Mouse (Mus musculus) lung, embryonic 16.5 days (tissue): ENCODE measurements around the gene Osbpl8. TPM values are rescaled to one million over a fixed set of nuclear protein-coding genes. Genes with fewer than 3 reads are reported as not detected.
"Not testable (repeated sequence)": the region's sequence is repeated elsewhere in the genome, so short reads cannot be mapped to it uniquely, and the experiment has no call there.

Experiments used
- ATAC-seq: fragments of 200-750 bp; cut with Nextera tagmentation; 2 replicates; pipeline ENCODE4 v1.8.0; 2017; ENCODE audit warnings: low read depth, mild to moderate bottlenecking, moderate library complexity
- H3K27ac ChIP-seq: fragments of 300-500 bp; sonication (generic); 2 replicates; pipeline ENCODE4 v1.5.1; 2014; ENCODE audit warnings: mild to moderate bottlenecking, control low read depth, low read length
- H3K27me3 ChIP-seq: fragments of 300-500 bp; sonication (generic); 2 replicates; pipeline ENCODE4 v1.6.1; 2014; ENCODE audit warnings: low read depth, low read length, mixed read lengths; ENCODE audit not compliant: control insufficient read depth, insufficient read depth
- H3K36me3 ChIP-seq: fragments of 300-500 bp; sonication (generic); 2 replicates; pipeline ENCODE4 v1.6.1; 2014; ENCODE audit warnings: low read length; ENCODE audit not compliant: control insufficient read depth, insufficient read depth
- H3K4me1 ChIP-seq: fragments of 300-500 bp; sonication (generic); replicated peaks from 2 replicates; pipeline ENCODE4 v1.6.1; 2014; ENCODE audit warnings: low read length, mixed read lengths; ENCODE audit not compliant: control insufficient read depth, insufficient read depth
- H3K4me2 ChIP-seq: fragments of 300-500 bp; sonication (generic); 2 replicates; pipeline ENCODE4 v1.6.1; 2014; ENCODE audit warnings: low read depth, low read length, control low read depth
- H3K4me3 ChIP-seq: fragments of 300-500 bp; sonication (generic); 2 replicates; pipeline ENCODE4 v1.5.1; 2014; ENCODE audit warnings: mild to moderate bottlenecking, low read length, control low read depth
- H3K9ac ChIP-seq: fragments of 300-500 bp; sonication (generic); 2 replicates; pipeline ENCODE4 v1.6.1; 2014; ENCODE audit warnings: low read length, control low read depth
- H3K9me3 ChIP-seq: fragments of 300-500 bp; sonication (generic); 2 replicates; pipeline ENCODE4 v1.6.1; 2016; ENCODE audit warnings: low read length; ENCODE audit not compliant: control insufficient read depth
- WGBS: fragments of 180-500 bp; shearing (Covaris S2); extraction: QIAGEN DNeasy Blood & Tissue Kit; methylation state at CpG from one replicate; pipeline ENCODE4 v1.1.7; 2014; 5-methylcytosine and 5-hydroxymethylcytosine counted together
- polyA plus RNA-seq: library from polyadenylated mRNA; unstranded; fragments of >200 nt; fragmentation: Nextera tagmentation; extraction: Ambion mirVana; gene quantifications from 2 replicates; pipeline ENCODE4 v1.2.1, GENCODE M21; 2015

The Osbpl8 gene
- polyA plus RNA-seq, 1 experiment from 2014 or later: 8.9 TPM

GRCm38 (mm10) chr10:111214084-111214483 lies 49.5 kb downstream of the Osbpl8 start:
- Histone ChIP-seq H3K9ac (no peak overlapping the region), H3K27ac (no peak overlapping the region), H3K4me2 (no peak overlapping the region), H3K36me3 (no peaks in the 10 kb centered on the region), H3K4me3 (no peak overlapping the region), H3K9me3 (no peaks in the 10 kb centered on the region), H3K4me1 (no peaks in the 10 kb centered on the region), H3K27me3 (no peaks in the 10 kb centered on the region)
- 61% methylated on average over 3 of the region's 3 CpGs for WGBS
- no peak for ATAC-seq

GRCm38 (mm10) chr10:111214696-111215095 lies 50.1 kb downstream of the Osbpl8 start:
- Histone ChIP-seq H3K4me3 (no peak overlapping the region), H3K4me1 (no peaks in the 10 kb centered on the region), H3K27ac (no peak overlapping the region), H3K4me2 (no peak overlapping the region), H3K9ac (no peak overlapping the region), H3K36me3 (no peaks in the 10 kb centered on the region), H3K9me3 (no peaks in the 10 kb centered on the region), H3K27me3 (no peaks in the 10 kb centered on the region)
- no peak for ATAC-seq
- 49% methylated on average over 2 of the region's 2 CpGs for WGBS

- H3K9ac ChIP-seq: no peak overlapping the region
- H3K4me1 ChIP-seq: no peaks in the 10 kb centered on the region
- no peak overlapping the region for H3K4me3 ChIP-seq
- no peaks in the 10 kb centered on the region for H3K9me3 ChIP-seq
- no peaks in the 10 kb centered on the region for H3K27me3 ChIP-seq
- no peaks in the 10 kb centered on the region for H3K36me3 ChIP-seq
- ATAC-seq: no peak
- H3K27ac ChIP-seq: no peak overlapping the region
- WGBS: 63% methylated on average over 3 of the region's 3 CpGs
- no peak overlapping the region for H3K4me2 ChIP-seq
These were observed 51.0 kb downstream of the Osbpl8 start for GRCm38 (mm10) chr10:111215572-111215971.

- WGBS: 53% methylated on average over 3 of the region's 3 CpGs
- H3K4me1 ChIP-seq: no peaks in the 10 kb centered on the region
These were observed 51.6 kb downstream of the Osbpl8 start for GRCm38 (mm10) chr10:111216111-111216510.

GRCm38 (mm10) chr10:111222535-111222934 lies 58.0 kb downstream of the Osbpl8 start:
- Histone ChIP-seq H3K27ac (no peak overlapping the region), H3K27me3 (no peaks in the 10 kb centered on the region), H3K4me3 (no peak overlapping the region), H3K4me2 (no peak overlapping the region), H3K9ac (no peak overlapping the region), H3K4me1 (no peaks in the 10 kb centered on the region; the same call in 1 of the 2 replicates), H3K36me3 (no peaks in the 10 kb centered on the region), H3K9me3 (no peaks in the 10 kb centered on the region)
- WGBS: 71% methylated on average over 6 of the region's 6 CpGs
- no peak for ATAC-seq

More at GRCm38 (mm10) chr10:111216111-111216510, 51.6 kb downstream of the Osbpl8 start:
- ATAC-seq: no peak
- H3K4me3 ChIP-seq: no peak overlapping the region
- no peak overlapping the region for H3K27ac ChIP-seq
- H3K9me3 ChIP-seq: no peaks in the 10 kb centered on the region
- no peak overlapping the region for H3K4me2 ChIP-seq
- no peak overlapping the region for H3K9ac ChIP-seq
- no peaks in the 10 kb centered on the region for H3K27me3 ChIP-seq
- H3K36me3 ChIP-seq: no peaks in the 10 kb centered on the region

- WGBS: 39% methylated on average over 10 of the region's 10 CpGs
- no peak for ATAC-seq
- no peak overlapping the region for H3K4me2 ChIP-seq
- H3K27me3 ChIP-seq: no peaks in the 10 kb centered on the region
- H3K9me3 ChIP-seq: no peaks in the 10 kb centered on the region
- no peaks in the 10 kb centered on the region; the same call in 1 of the 2 replicates for H3K4me1 ChIP-seq
- no peak overlapping the region for H3K4me3 ChIP-seq
- no peak overlapping the region for H3K27ac ChIP-seq
- no peaks in the 10 kb centered on the region for H3K36me3 ChIP-seq
- H3K9ac ChIP-seq: no peak overlapping the region
These were observed 58.8 kb downstream of the Osbpl8 start for GRCm38 (mm10) chr10:111223218-111223830.

- WGBS: 72% methylated on average over 4 of the region's 4 CpGs
- no peak for ATAC-seq
- Histone ChIP-seq H3K27ac (no peak overlapping the region), H3K9ac (no peak overlapping the region), H3K4me2 (no peak overlapping the region), H3K36me3 (no peaks in the 10 kb centered on the region), H3K4me1 (no peaks in the 10 kb centered on the region; the same call in 1 of the 2 replicates), H3K9me3 (no peaks in the 10 kb centered on the region), H3K27me3 (no peaks in the 10 kb centered on the region), H3K4me3 (no peak overlapping the region)
These were observed 60.1 kb downstream of the Osbpl8 start for GRCm38 (mm10) chr10:111224696-111225095.

- Histone ChIP-seq H3K4me2 (no peak overlapping the region), H3K4me1 (no peaks in the 10 kb centered on the region; the same call in 1 of the 2 replicates), H3K36me3 (no peaks in the 10 kb centered on the region), H3K4me3 (no peak overlapping the region), H3K27me3 (no peaks in the 10 kb centered on the region), H3K27ac (no peak overlapping the region), H3K9me3 (no peaks in the 10 kb centered on the region), H3K9ac (no peak overlapping the region)
- 18% methylated on average over 3 of the region's 3 CpGs for WGBS
- peak; percentile 61; the same call in 1 of the 2 replicates for ATAC-seq
These were observed 62.0 kb downstream of the Osbpl8 start for GRCm38 (mm10) chr10:111226508-111226907.

GRCm38 (mm10) chr10:111232237-111232636 lies 67.7 kb downstream of the Osbpl8 start:
- not testable (repeated sequence) for H3K9me3 ChIP-seq, H3K36me3 ChIP-seq, H3K4me3 ChIP-seq, H3K9ac ChIP-seq, H3K27ac ChIP-seq, ATAC-seq, H3K27me3 ChIP-seq, H3K4me2 ChIP-seq, H3K4me1 ChIP-seq
- 83% methylated on average over 7 of the region's 7 CpGs for WGBS
